Mouse (Mus musculus): ENCODE results near the gene Pard3.

Pard3 gene

GRCm38 (mm10) chr8:127315811-127316210 is 252.1 kb downstream of the Pard3 start:
- Histone ChIP-seq H3K27me3 (ENCODE audit: control insufficient read depth, insufficient read depth, low read length, poor library complexity, severe bottlenecking) (no peaks in the 10 kb centered on the region), H3K36me3 (ENCODE audit: control insufficient read depth, insufficient read depth, low read length, poor library complexity, severe bottlenecking) (no peaks in the 10 kb centered on the region)
- no peak for DNase-seq (ENCODE audit: low read depth, low spot score)

GRCm38 (mm10) chr8:127317914-127318313 is 254.2 kb downstream of the Pard3 start:
- Histone ChIP-seq H3K27me3 (ENCODE audit: control insufficient read depth, insufficient read depth, low read length, poor library complexity, severe bottlenecking) (no peaks in the 10 kb centered on the region), H3K36me3 (ENCODE audit: control insufficient read depth, insufficient read depth, low read length, poor library complexity, severe bottlenecking) (no peaks in the 10 kb centered on the region)
- no peak for DNase-seq (ENCODE audit: low read depth, low spot score)

DNA sequence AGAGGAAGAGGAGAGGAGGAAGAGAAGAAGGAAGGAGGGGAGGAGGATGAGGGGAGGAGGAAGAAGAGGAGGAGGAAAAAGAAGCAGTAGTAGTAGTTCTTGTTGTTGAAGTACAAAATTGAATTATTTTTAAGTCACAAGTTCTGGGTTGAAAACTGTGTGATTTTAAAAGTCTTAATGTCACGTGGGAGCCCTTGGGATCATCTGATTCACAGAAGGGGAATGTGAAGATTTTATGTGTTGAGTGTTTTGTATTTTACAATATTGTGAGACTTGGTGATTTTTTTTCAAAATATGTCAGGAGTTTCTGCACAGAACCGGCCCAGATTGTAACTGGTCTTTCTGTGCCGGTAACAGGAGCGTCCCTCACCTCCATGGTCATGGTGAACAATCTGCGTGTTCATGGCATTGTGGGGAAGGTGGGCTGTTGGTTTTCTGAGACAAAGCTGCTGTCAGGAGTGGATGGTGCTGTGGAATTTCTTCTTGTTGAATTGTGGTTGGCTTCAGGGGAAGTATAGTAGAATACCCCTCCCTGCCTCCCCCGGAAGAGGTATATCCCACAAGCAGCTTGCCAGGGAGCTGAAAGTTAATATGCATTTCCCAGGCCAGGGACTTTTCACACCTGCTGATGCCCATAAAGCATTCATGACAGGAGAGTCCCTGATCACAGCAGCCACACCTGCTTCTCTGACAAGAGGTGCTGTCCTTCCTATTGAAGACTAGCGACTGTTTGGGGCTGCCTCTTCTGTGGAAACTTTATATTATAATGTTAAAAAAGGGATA is 254.9 kb downstream of the Pard3 start:
- Histone ChIP-seq H3K36me3 (ENCODE audit: control insufficient read depth, insufficient read depth, low read length, poor library complexity, severe bottlenecking) (no peaks in the 10 kb centered on the region), H3K27me3 (ENCODE audit: control insufficient read depth, insufficient read depth, low read length, poor library complexity, severe bottlenecking) (no peaks in the 10 kb centered on the region)
- no peak for DNase-seq (ENCODE audit: low read depth, low spot score)

DNA sequence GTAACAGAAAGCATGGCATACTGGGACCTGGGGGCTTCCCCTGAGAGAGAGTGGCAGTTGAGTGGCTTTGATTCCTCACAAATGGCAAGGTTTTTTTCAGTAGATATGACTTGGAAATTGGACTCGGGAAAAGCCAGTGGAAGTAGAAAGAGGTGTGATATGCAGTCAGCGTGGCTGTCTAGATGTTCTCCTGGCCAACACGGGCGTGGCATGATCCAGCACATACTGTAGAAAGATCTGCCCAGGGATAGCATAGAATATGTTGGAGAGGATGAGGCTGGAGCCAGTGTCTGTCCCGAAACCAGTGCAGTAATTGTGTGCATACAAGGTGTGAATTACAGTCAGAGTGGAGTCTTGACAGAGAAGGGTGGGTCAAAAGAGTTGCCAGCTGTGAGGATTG is 257.2 kb downstream of the Pard3 start:
- no peak for DNase-seq (ENCODE audit: low read depth, low spot score)
- Histone ChIP-seq H3K36me3 (ENCODE audit: control insufficient read depth, insufficient read depth, low read length, poor library complexity, severe bottlenecking) (no peaks in the 10 kb centered on the region), H3K27me3 (ENCODE audit: control insufficient read depth, insufficient read depth, low read length, poor library complexity, severe bottlenecking) (no peaks in the 10 kb centered on the region)

- no peak for DNase-seq (ENCODE audit: low read depth, low spot score)
- Histone ChIP-seq H3K36me3 (ENCODE audit: control insufficient read depth, insufficient read depth, low read length, poor library complexity, severe bottlenecking) (no peaks in the 10 kb centered on the region), H3K27me3 (ENCODE audit: control insufficient read depth, insufficient read depth, low read length, poor library complexity, severe bottlenecking) (no peaks in the 10 kb centered on the region)
Observed at GRCm38 (mm10) chr8:127323583-127324360, 260.1 kb downstream of the Pard3 start.

- DNase-seq (ENCODE audit: low read depth, low spot score), result no peak
- no peaks in the 10 kb centered on the region for H3K36me3 ChIP-seq (ENCODE audit: control insufficient read depth, insufficient read depth, low read length, poor library complexity, severe bottlenecking)
Observed at GRCm38 (mm10) chr8:127324836-127325570, 261.3 kb downstream of the Pard3 start.

GRCm38 (mm10) chr8:127325749-127326148 is 262.1 kb downstream of the Pard3 start:
- no peaks in the 10 kb centered on the region for H3K27me3 ChIP-seq (ENCODE audit: control insufficient read depth, insufficient read depth, low read length, poor library complexity, severe bottlenecking)
- no peak for DNase-seq (ENCODE audit: low read depth, low spot score)
- H3K36me3 ChIP-seq (ENCODE audit: control insufficient read depth, insufficient read depth, low read length, poor library complexity, severe bottlenecking), result no peaks in the 10 kb centered on the region

More at GRCm38 (mm10) chr8:127324836-127325570, 261.3 kb downstream of the Pard3 start:
- no peaks in the 10 kb centered on the region for H3K27me3 ChIP-seq (ENCODE audit: control insufficient read depth, insufficient read depth, low read length, poor library complexity, severe bottlenecking)

- peak; percentile 3 for DNase-seq (ENCODE audit: low read depth, low spot score)
- H3K36me3 ChIP-seq (ENCODE audit: control insufficient read depth, insufficient read depth, low read length, poor library complexity, severe bottlenecking), result no peaks in the 10 kb centered on the region
- H3K27me3 ChIP-seq (ENCODE audit: control insufficient read depth, insufficient read depth, low read length, poor library complexity, severe bottlenecking), result no peaks in the 10 kb centered on the region
Observed at GRCm38 (mm10) chr8:127330258-127331187, 266.8 kb downstream of the Pard3 start.

DNA sequence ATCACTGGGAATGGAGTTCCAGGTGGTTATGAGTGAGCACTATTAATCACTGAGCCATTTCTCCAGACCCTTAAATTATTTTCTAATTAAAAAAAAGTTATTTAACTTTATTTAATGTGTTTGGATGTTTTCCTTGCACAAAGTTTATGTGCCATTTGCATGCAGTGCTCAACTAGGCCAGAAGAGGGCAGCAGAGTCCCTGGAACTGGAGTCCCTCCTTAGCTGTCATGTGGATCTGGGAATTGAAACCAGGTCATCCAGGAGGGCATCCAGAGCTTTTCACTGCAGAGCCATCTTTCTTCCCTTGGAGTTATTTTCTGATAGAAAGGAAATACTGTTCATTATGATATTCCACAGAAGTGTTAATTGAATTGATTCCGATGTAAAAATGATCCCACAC is 268.1 kb downstream of the Pard3 start:
- peak; percentile 62 for DNase-seq (ENCODE audit: low read depth, low spot score)
- H3K36me3 ChIP-seq (ENCODE audit: control insufficient read depth, insufficient read depth, low read length, poor library complexity, severe bottlenecking), result no peaks in the 10 kb centered on the region
- no peaks in the 10 kb centered on the region for H3K27me3 ChIP-seq (ENCODE audit: control insufficient read depth, insufficient read depth, low read length, poor library complexity, severe bottlenecking)

DNA sequence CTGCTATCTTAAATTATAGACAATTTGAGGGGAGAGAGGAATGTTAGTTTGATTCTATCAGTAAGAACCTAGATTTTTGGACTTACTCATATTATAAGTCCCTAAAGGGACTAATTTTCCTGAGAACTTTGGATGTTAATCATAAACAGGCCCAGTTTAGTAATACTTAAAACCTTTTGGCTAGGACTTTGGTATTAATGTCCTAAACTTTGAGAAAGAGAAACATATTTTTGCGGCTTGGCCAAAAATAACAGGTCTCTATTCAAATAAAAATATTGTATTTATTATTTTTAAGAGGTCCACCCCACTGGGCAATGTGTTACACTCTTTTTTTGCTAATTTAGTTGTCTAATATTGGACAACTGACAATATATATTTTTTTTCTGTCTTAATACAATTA is 271.5 kb downstream of the Pard3 start:
- no peaks in the 10 kb centered on the region for H3K27me3 ChIP-seq (ENCODE audit: control insufficient read depth, insufficient read depth, low read length, poor library complexity, severe bottlenecking)
- DNase-seq (ENCODE audit: low read depth, low spot score), result no peak
- no peaks in the 10 kb centered on the region for H3K36me3 ChIP-seq (ENCODE audit: control insufficient read depth, insufficient read depth, low read length, poor library complexity, severe bottlenecking)

DNA sequence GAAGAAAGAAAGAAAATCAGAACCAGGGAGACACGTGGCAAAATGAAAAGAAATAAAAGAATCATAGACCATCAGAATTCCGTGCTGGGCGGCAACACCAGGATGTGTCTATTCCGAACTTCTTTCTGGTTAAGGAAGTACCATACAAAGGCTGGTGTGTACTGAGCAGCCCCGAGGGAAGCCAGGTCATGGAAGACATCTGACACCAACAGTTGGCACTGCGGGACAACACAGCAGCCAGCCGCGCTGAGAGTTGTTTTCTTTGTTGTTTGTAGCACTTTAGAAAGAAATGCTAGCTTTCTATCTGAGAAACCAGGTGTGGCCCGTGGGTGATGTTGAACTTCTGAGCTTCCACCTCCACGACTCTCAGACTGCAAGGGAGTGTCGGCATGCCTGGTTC is 274.5 kb downstream of the Pard3 start:
- no peak for DNase-seq (ENCODE audit: low read depth, low spot score)
- H3K36me3 ChIP-seq (ENCODE audit: control insufficient read depth, insufficient read depth, low read length, poor library complexity, severe bottlenecking), result no peaks in the 10 kb centered on the region
- no peaks in the 10 kb centered on the region for H3K27me3 ChIP-seq (ENCODE audit: control insufficient read depth, insufficient read depth, low read length, poor library complexity, severe bottlenecking)

- H3K36me3 ChIP-seq (ENCODE audit: control insufficient read depth, insufficient read depth, low read length, poor library complexity, severe bottlenecking), result no peaks in the 10 kb centered on the region
- DNase-seq (ENCODE audit: low read depth, low spot score), result no peak
- H3K27me3 ChIP-seq (ENCODE audit: control insufficient read depth, insufficient read depth, low read length, poor library complexity, severe bottlenecking), result no peaks in the 10 kb centered on the region
Observed at GRCm38 (mm10) chr8:127341046-127341445, 277.4 kb downstream of the Pard3 start.

GRCm38 (mm10) chr8:127343115-127343514 is 279.4 kb downstream of the Pard3 start:
- Histone ChIP-seq H3K27me3 (ENCODE audit: control insufficient read depth, insufficient read depth, low read length, poor library complexity, severe bottlenecking) (no peaks in the 10 kb centered on the region), H3K36me3 (ENCODE audit: control insufficient read depth, insufficient read depth, low read length, poor library complexity, severe bottlenecking) (no peaks in the 10 kb centered on the region)
- DNase-seq (ENCODE audit: low read depth, low spot score), result no peak

- H3K36me3 ChIP-seq (ENCODE audit: control insufficient read depth, insufficient read depth, low read length, poor library complexity, severe bottlenecking), result no peaks in the 10 kb centered on the region
- H3K27me3 ChIP-seq (ENCODE audit: control insufficient read depth, insufficient read depth, low read length, poor library complexity, severe bottlenecking), result no peaks in the 10 kb centered on the region
- no peak for DNase-seq (ENCODE audit: low read depth, low spot score)
Observed at GRCm38 (mm10) chr8:127344421-127344820, 280.7 kb downstream of the Pard3 start.

Data from splenic B cell, adult 2 months (primary cell).